In the genomic region with DNA sequence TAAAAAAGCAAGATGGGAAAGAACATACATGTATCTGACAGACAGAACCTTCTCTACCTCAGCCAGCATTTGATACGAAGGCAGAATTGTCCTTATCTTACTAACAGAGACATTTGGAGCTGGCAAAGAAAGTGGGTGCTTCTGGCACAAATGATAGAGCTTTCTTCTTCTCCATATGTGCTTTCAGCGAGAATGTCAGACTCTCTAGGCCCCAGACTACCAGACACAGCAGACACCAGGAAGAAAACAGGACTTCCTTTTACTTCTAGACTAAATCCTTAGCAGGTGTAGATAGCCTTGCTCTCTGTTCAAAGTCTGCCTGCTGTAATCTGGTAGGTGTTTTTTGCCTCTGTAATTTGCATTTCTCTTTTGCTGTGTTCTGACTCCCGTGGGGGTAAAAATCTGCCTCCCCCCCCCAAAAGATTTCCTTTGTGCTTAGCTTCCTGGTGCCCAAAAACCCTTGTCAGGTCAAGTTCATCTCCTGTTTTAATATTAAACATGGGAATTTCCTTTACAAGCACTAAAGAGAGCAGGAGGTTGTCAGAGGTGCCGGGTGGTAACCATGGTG, we compare ENCODE assay signal across 12 mouse cellular contexts.
A peak's percentile ranks its signal among the peaks of the same experiment; 100 is the strongest.
DNase-seq lines count a peak whose midpoint lies in the region; ATAC-seq and TF ChIP-seq lines count a peak whose summit lies in the region.
"Had no signal": no experiment of that assay in that cellular context is flagged by ENCODE, and none has a peak within 500 bp of the region (broad histone marks: within the 10 kb centered on the region; RNA-seq: fewer than 3 reads in every experiment).

No protein-coding gene starts in this region.

- H3K9ac ChIP-seq in forebrain, postnatal 0 days: no peak overlapping the region
- peak overlapping the region; percentile 9; the same call in 1 of the 2 replicates for H3K9ac ChIP-seq in midbrain, embryonic 15.5 days

- H3K9me3 ChIP-seq in forebrain, postnatal 0 days (ENCODE audit: low read length): no peaks in the 10 kb centered on the region
- H3K9me3 ChIP-seq in midbrain, embryonic 15.5 days: no peaks in the 10 kb centered on the region

- peak; percentile 42 to 66 for DNase-seq in layer of hippocampus, adult 2 months (ENCODE audit: low spot score in 2 of 2)
- DNase-seq in layer of hippocampus, postnatal 10 days (ENCODE audit: low spot score in 2 of 2): no peak
- DNase-seq in brain, embryonic 14.5 days (ENCODE audit: low read depth): peak; percentile 83
- DNase-seq in forebrain, postnatal 0 days: peak; percentile 83
- DNase-seq in testis, postnatal 10 days (ENCODE audit: low spot score): no peak
- DNase-seq in adrenal gland, adult 8-10 months: no peak
- DNase-seq: heart, postnatal 4 days; kidney, postnatal 14 days had no signal

- no peak for TF ChIP-seq POLR2A in brain, embryonic 14.5 days (IDR thresholded peaks at IDR 0.05; ENCODE audit: borderline replicate concordance, extremely low read depth, insufficient read depth, insufficient read length, poor library complexity, severe bottlenecking)

- no peak for TF ChIP-seq CTCF in layer of hippocampus, adult 2 months (conservative IDR thresholded peaks at IDR 0.05)
- no peak for TF ChIP-seq CTCF in brain, embryonic 14.5 days (IDR thresholded peaks at IDR 0.05; ENCODE audit: borderline replicate concordance, extremely low read depth, insufficient read depth, insufficient read length)
- no peak for TF ChIP-seq CTCF in forebrain, postnatal 0 days (IDR thresholded peaks at IDR 0.05; ENCODE audit: low read depth)

- H3K4me3 ChIP-seq in layer of hippocampus, adult 2 months: no peak overlapping the region
- H3K4me3 ChIP-seq in forebrain, postnatal 0 days (ENCODE audit: low read depth, low read length): no peak overlapping the region
- no peak overlapping the region for H3K4me3 ChIP-seq in midbrain, embryonic 15.5 days
- H3K4me3 ChIP-seq: erythroblast, embryonic 14.5 days had no signal

- no peaks in the 10 kb centered on the region for H3K36me3 ChIP-seq in forebrain, postnatal 0 days (ENCODE audit: insufficient read depth)
- H3K36me3 ChIP-seq in midbrain, embryonic 15.5 days (replicated peaks): no peaks in the 10 kb centered on the region

- H3K27me3 ChIP-seq in forebrain, postnatal 0 days (ENCODE audit: insufficient read depth, low read length): no peaks in the 10 kb centered on the region
- H3K27me3 ChIP-seq in midbrain, embryonic 15.5 days (replicated peaks): no peaks in the 10 kb centered on the region

- H3K27ac ChIP-seq in layer of hippocampus, adult 2 months: peak overlapping the region; percentile 77
- H3K27ac ChIP-seq in forebrain, postnatal 0 days (ENCODE audit: low read depth, low read length): peak overlapping the region; percentile 79
- H3K27ac ChIP-seq in midbrain, embryonic 15.5 days: peak overlapping the region; percentile 83

- H3K4me2 ChIP-seq in forebrain, postnatal 0 days (ENCODE audit: low read depth): no peak overlapping the region
- no peak overlapping the region for H3K4me2 ChIP-seq in midbrain, embryonic 15.5 days

- ATAC-seq in forebrain, postnatal 0 days: peak; percentile 53
- no peak for ATAC-seq in midbrain, embryonic 15.5 days (replicated peaks)
- no peak for ATAC-seq in activated CD4-positive, CD25-positive, alpha-beta regulatory T cell, adult 4 months
- ATAC-seq: CD4-positive, CD25-positive, alpha-beta regulatory T cell, adult 4 months had no signal

- H3K4me1 ChIP-seq in forebrain, postnatal 0 days (ENCODE audit: insufficient read depth): 0 out of 2 replicates have a peak, but pooled peaks cover 14% of the 10 kb centered on the region
- peaks cover 37% of the 10 kb centered on the region for H3K4me1 ChIP-seq in midbrain, embryonic 15.5 days

- WGBS in forebrain, postnatal 0 days: 14% methylated on average over 4 of the region's 4 CpGs
- 26% methylated on average over 4 of the region's 4 CpGs for WGBS in midbrain, embryonic 15.5 days

Comparison
In these comparisons a context has a peak if more than half of its experiments do, and no peak if none do; other contexts are left out.
1. DNase-seq: peak in layer of hippocampus, adult 2 months (2 of 2), brain, embryonic 14.5 days (single experiment) and forebrain, postnatal 0 days (single experiment); none in layer of hippocampus, postnatal 10 days (0 of 2), testis, postnatal 10 days (single experiment) and adrenal gland, adult 8-10 months (single experiment).
2. Peak in every context shown above with its lines, with median percentiles within 50 percentile points of each other: H3K27ac ChIP-seq.